19 mouse cellular contexts compared by ENCODE assay signal in genomic region chr9:88359140-88359539, GRCm38 (mm10).
"Had no signal": no experiment of that assay in that cellular context is flagged by ENCODE, and none has a peak within 500 bp of the region (broad histone marks: within the 10 kb centered on the region; RNA-seq: fewer than 3 reads in every experiment).

No protein-coding gene starts in this region.

- H3K27ac ChIP-seq: intestine, embryonic 15.5 days; kidney, postnatal 0 days; layer of hippocampus, adult 2 months; limb, embryonic 13.5 days; liver, embryonic 13.5 days; midbrain, embryonic 10.5 days; neural tube, embryonic 15.5 days had no signal

- H3K4me2 ChIP-seq: intestine, embryonic 15.5 days; limb, embryonic 13.5 days; liver, embryonic 13.5 days; neural tube, embryonic 15.5 days had no signal

- H3K36me3 ChIP-seq: intestine, embryonic 15.5 days; limb, embryonic 13.5 days; liver, embryonic 13.5 days; midbrain, embryonic 10.5 days; neural tube, embryonic 15.5 days had no signal

- H3K9ac ChIP-seq: intestine, embryonic 15.5 days; limb, embryonic 13.5 days; liver, embryonic 13.5 days; neural tube, embryonic 15.5 days had no signal

- DNase-seq: kidney, adult 8-10 months; kidney, postnatal 36 days; left cerebral cortex, postnatal 4 days; liver, embryonic 13.5 days; lung, adult 2 months; lung, postnatal 4 days; midbrain, embryonic 14.5 days; right cerebral cortex, adult 18-20 months; right cerebral cortex, postnatal 25 days; thymus, adult 18-20 months; thymus, postnatal 25 days had no signal

- ATAC-seq: intestine, embryonic 15.5 days; lung, postnatal 0 days had no signal

- H3K4me3 ChIP-seq: intestine, embryonic 15.5 days; layer of hippocampus, adult 2 months; limb, embryonic 13.5 days; liver, embryonic 13.5 days; midbrain, embryonic 10.5 days; myocyte; neural tube, embryonic 15.5 days had no signal

- H3K4me1 ChIP-seq: intestine, embryonic 15.5 days had no signal

- H3K27me3 ChIP-seq: intestine, embryonic 15.5 days; limb, embryonic 13.5 days; liver, embryonic 13.5 days; neural tube, embryonic 15.5 days had no signal

- H3K9me3 ChIP-seq: intestine, embryonic 15.5 days; limb, embryonic 13.5 days; liver, embryonic 13.5 days; midbrain, embryonic 10.5 days; neural tube, embryonic 15.5 days had no signal
